Mouse (Mus musculus) heart, adult 8-10 months (tissue): ENCODE results near the gene Mfge8. TPM values are rescaled to one million over a fixed set of nuclear protein-coding genes. Genes with fewer than 3 reads are reported as not detected.

Source experiments
- DNase-seq: peaks from one replicate; pipeline ENCODE4 v3.0.0; 2022; ENCODE audit warnings: low spot score
- total RNA-seq, 4 experiments: library from RNA; stranded (reverse); gene quantifications; 2 replicates each; pipeline ENCODE4 v1.2.4; 2022

The Mfge8 gene
- total RNA-seq, result 100 to 1,000 TPM; 124 to 143 (median 129) TPM

GRCm38 (mm10) chr7:79148711-79149266, at the start of gene Mfge8:
Gene Mfge8, minus strand, starts transcription at chr7:79149060.
- peak; percentile 93 for DNase-seq

- no peak for DNase-seq
Observed at GRCm38 (mm10) chr7:79194560-79195413, 45.9 kb upstream of the Mfge8 start.

- no peak for DNase-seq
Observed at GRCm38 (mm10) chr7:79193936-79194335, 45.1 kb upstream of the Mfge8 start.

DNA sequence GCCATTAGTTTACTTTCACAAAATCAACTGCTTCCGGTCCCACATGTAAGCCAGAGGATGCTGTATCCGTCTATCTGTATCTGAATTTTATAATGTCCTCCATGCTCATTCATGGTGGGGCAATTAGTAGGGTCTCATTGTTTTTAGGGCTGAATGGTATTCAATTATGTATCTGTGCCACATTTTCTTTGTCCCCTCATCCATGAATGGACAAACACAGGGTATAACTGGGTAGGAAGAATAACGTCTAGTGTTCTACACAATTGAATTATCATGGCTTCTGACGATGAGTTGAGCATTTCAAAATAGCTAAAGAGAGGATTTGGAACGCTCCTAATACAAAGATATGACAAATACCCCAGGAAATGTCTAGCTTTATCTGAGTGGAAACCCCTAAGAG, 42.6 kb upstream of the Mfge8 start:
- no peak for DNase-seq

GRCm38 (mm10) chr7:79190592-79190991, 41.7 kb upstream of the Mfge8 start:
- no peak for DNase-seq

DNA sequence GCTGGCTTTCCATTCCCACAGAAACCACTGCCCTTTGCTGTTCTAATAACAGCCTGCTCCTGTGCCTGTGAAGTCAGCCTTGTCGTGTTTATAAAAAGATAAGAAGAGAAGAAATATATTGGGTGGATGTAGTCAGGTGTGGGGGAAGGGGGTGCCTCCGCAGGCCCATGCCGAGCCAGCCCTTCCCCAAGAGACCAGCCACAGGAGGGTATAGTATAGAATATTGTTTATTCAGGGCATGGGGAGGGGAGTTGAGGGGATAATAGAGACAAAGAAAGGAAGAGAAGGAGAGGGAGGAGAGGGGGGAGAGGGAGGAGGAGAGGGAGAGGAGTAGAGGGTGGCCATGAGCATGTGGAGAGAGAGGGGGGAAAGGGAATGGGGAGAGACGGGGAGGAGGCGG, 40.4 kb upstream of the Mfge8 start:
- DNase-seq, result no peak

DNA sequence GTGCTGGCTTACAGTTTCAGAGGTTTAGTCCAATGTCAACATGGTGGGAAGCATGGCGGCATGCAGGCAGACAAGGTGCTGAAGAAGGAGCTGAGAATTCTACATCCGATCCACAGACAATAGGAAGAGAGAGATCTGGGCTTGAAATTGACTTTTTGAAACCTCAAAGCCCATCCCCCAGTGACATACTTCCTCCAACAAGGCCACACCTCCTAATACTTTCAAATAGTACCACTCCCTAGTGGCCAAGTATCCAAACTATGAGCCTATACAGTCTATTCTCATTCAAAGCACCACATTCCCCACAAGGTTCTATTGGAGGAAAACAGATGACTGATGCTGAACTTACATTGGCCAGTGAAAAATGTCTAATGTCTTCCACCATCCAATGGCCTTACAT, 38.7 kb upstream of the Mfge8 start:
- DNase-seq, result no peak

- no peak for DNase-seq
Observed at GRCm38 (mm10) chr7:79183417-79183816, 34.6 kb upstream of the Mfge8 start.

GRCm38 (mm10) chr7:79173800-79174199, 24.9 kb upstream of the Mfge8 start:
- no peak for DNase-seq

DNA sequence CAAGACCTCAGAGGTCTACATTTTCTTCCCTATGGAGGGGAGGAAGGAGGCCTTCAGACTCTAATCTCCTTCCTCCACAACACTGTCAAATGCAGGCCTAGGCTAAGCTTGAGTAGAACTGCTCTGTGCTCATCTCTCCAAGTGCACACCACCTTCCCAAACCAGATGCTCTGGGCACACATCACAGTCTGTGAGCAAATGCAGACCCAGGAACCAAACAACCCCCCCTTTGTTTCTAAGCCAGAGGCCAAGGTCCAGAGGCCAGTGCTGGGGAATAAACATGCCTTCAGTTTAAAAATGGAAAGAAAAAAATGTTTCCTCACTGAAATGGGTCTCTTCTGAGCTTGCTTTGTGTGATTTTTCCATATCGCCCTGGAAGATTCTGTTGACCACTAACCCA, 22.9 kb upstream of the Mfge8 start:
- no peak for DNase-seq

DNA sequence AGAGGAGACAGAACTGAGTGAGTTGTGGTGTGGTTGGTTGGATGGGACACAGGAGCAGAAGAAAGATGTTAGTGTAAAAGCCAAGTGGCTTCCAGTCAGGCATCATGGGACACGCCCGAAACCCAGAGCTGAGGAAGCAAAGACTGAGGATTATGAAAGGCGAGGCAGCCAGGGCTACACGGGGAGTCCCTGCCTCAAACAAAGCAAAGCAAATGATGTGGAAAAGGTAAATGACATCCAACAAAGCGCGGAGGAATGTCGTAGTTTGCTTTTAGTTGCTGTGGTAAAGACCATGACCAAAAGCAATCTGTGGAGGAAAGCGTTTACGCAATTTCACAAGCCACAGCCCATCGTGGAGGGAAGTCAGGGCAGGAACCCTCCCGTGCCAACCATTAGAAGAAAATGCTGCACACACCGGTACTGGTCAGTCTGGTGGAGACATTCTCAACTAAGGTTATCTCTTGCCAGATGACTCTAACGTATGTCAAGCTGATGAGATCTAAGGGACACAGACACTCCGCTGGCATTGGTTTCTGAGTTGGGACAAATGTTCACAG, 18.2 kb upstream of the Mfge8 start:
- DNase-seq, result no peak

DNA sequence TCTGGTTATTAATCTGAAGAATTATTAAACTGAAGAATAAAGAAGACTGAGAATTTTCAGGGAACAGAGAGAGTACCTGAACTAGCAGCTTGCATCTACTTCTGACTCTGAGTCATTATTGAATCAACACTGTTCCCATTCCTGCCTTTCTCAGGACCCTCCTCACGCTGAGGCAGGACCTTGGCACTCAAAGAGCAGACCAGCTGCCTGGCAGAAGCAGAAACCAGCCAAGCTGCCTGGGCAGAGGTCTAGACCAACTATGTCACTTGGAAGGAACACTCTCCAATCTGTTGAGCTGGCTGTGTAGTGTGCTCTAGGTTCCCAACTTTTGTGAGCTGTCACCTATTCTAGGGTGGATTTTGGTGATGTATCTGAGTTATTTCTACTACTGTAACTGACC, 10.5 kb upstream of the Mfge8 start:
- DNase-seq, result no peak

GRCm38 (mm10) chr7:79149522-79149921, 662 bp upstream of the Mfge8 start:
- no peak for DNase-seq

DNA sequence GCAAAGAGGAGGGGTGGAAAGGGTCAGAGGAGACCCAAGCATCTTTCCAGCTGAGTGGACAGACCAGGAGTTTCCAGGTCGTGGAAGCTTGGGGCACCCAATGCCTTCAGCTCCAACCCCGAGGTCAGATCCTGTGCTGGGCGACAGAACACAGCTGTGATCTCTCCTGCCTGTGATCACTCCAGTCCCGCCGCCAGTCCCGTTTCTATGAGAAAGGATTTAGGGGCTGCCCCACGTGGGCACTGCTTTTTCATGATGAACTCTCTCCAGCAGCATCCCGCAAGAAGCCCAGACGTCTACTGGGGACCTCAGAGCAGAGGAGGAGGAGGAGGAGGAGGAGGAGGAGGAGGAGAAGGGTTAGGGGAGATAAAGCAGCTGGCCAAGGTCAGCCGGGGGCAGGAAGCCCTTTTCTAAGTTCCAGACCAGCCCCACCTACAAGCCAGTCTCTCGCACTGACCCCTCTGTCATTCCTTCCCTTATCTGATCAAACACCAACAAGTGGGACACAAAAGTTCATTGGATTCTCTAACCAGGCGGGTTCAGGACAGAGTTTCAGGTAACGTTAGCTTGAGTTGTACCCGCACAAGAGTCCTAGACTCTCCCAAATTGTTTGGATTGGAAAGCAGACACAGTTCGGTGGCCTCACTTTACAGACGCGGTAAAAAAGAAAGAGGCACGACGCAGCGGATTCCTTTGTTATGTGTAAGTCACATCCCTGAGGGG, 768 bp downstream of the Mfge8 start:
- no peak for DNase-seq

GRCm38 (mm10) chr7:79147011-79147837, 1.6 kb downstream of the Mfge8 start:
- DNase-seq, result peak; percentile 55

GRCm38 (mm10) chr7:79140897-79141296, 8.0 kb downstream of the Mfge8 start:
- DNase-seq, result peak; percentile 77

- DNase-seq, result no peak
Observed at GRCm38 (mm10) chr7:79139891-79140591, 8.8 kb downstream of the Mfge8 start.

DNA sequence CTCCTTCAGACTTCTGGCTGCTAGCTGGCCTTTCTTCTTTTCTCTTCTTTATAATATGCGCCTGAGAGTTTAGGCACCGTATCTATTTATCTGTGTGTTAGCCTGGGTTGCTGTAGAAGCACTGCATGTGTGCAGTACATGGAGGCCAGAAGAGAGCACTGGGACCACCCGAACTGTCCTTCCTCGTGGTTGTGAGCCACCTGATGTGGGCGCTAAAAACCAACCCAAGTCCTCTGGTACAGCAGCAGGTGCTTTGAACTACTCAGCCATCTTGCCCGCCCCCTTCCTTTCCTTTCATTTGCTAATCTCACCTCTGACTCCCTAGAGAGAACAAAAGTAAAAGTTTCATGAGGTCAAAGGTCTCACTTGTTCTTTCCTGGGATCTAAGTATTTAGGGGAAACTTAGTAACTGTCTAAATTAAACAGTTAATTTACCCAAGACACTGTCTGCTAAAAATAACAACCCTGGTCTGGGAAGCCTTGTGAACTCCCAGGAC, 9.5 kb downstream of the Mfge8 start:
- DNase-seq, result no peak

DNA sequence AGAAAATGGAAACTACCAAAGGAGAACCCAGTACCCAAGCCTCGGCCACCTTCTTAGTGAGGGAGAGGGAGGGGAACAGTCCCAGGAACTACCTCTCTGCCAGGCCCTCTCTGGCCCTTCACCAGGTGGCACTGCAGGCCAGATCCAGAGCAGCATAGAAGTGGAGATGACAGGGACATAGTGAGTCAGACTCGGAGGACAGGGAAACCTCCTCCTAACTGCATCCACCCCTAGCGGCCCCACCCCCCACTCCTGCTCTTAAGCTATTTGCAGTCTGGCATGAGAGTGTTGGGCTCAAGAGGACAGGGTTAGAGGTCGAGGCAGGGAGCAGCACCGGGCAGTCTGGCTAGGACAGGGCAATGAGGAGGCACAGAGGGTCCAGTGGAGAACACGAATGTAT, 15.5 kb downstream of the Mfge8 start:
- DNase-seq, result no peak

DNA sequence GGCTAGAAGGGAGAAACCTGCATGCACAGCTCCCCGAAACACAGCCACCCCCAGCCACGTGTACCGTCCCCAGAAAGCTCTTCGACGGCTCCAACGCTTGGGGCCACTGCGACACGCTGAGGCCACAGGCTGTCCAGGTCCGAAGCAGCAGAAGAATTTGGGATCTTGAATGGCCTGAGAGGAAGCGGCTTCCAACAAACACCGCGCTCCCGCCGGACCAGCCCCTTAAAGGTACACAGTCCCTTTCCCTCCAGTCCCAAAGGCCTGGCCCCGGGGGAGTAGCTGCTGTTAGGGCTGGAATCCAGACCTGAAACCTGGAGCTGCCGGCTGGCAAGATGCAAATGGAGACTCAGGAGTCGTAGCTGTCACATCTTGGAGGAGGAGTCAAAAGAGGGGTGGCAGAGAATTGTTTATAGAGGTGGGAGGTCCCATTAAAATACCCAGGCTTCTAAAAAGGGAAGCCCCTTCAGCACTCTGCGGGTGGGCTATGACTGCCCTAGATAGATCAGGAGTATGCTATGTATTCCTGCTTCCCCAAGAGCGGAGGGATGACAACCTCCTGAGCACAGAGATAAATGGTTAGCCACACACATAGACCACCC, 17.9 kb downstream of the Mfge8 start, which contains the start of gene Hapln3:
Gene Hapln3 (minus strand): TSS at position 176 of the 602 bp plus-strand sequence.
- no peak for DNase-seq
